In the genomic region with DNA sequence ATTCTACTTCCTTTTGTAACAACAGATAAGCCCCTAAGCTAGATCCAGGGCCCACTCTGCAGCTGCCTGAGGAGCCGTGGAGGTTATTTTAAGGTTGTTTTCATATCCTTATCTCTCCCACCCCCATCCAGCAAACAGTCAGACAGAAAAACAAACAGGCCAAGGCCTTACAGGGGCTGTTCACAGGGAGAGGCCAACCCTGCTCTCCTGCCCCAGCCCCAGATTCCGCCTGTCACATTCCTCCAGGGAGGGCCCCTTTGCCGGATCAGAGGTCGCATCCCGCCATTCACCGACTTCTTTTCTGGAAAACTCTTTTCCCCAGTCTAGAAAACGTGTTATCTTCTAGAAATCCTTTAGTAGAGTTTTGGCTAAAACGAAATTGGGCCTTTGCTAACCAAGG, we compare ENCODE assay signal across 11 mouse cellular contexts. TPM values are rescaled to one million over a fixed set of nuclear protein-coding genes. Genes with fewer than 3 reads are reported as not detected.
A peak's percentile ranks its signal among the peaks of the same experiment; 100 is the strongest.
DNase-seq lines count a peak whose midpoint lies in the region; ATAC-seq and TF ChIP-seq lines count a peak whose summit lies in the region.
"Had no signal": no experiment of that assay in that cellular context is flagged by ENCODE, and none has a peak within 500 bp of the region (broad histone marks: within the 10 kb centered on the region; RNA-seq: fewer than 3 reads in every experiment).

No protein-coding gene starts in this region.

- peaks cover 30% of the 10 kb centered on the region for H3K4me1 ChIP-seq in lung, embryonic 16.5 days (replicated peaks; ENCODE audit: control insufficient read depth, insufficient read depth, low read length)
- H3K4me1 ChIP-seq in embryonic facial prominence, embryonic 14.5 days (ENCODE audit: control insufficient read depth, insufficient read depth, low read length), result peaks cover 21% of the 10 kb centered on the region
- H3K4me1 ChIP-seq in intestine, embryonic 15.5 days (replicated peaks), result peaks cover 43% of the 10 kb centered on the region
- peaks cover 17% of the 10 kb centered on the region for H3K4me1 ChIP-seq in thymus, adult 2 months (replicated peaks; ENCODE audit: control insufficient read depth, insufficient read depth, low read length)

- no peak for TF ChIP-seq POLR2A in thymus, adult 2 months (IDR thresholded peaks at IDR 0.05; ENCODE audit: control insufficient read depth, extremely low read depth, insufficient read depth, low read length, poor library complexity)

- no peaks in the 10 kb centered on the region for H3K27me3 ChIP-seq in lung, embryonic 16.5 days (ENCODE audit: control insufficient read depth, insufficient read depth, low read depth, low read length)
- no peaks in the 10 kb centered on the region for H3K27me3 ChIP-seq in embryonic facial prominence, embryonic 14.5 days (replicated peaks; ENCODE audit: control insufficient read depth, insufficient read depth, low read length)
- H3K27me3 ChIP-seq in intestine, embryonic 15.5 days (replicated peaks), result no peaks in the 10 kb centered on the region
- no peaks in the 10 kb centered on the region for H3K27me3 ChIP-seq in thymus, adult 2 months (ENCODE audit: control insufficient read depth, insufficient read depth, low read length)

- peak overlapping the region; percentile 75 for H3K27ac ChIP-seq in lung, embryonic 16.5 days (ENCODE audit: low read length)
- H3K27ac ChIP-seq in embryonic facial prominence, embryonic 14.5 days (replicated peaks; ENCODE audit: low read depth, low read length), result peak overlapping the region; percentile 19
- peak overlapping the region; percentile 76 for H3K27ac ChIP-seq in intestine, embryonic 15.5 days
- H3K27ac ChIP-seq in thymus, adult 2 months (ENCODE audit: control insufficient read depth, insufficient read depth, low read length), result no peak overlapping the region

- TF ChIP-seq CTCF in thymus, adult 2 months (IDR thresholded peaks at IDR 0.05; ENCODE audit: borderline replicate concordance, control insufficient read depth, extremely low read depth, insufficient read depth, low read length, poor library complexity), result no peak

- no peak overlapping the region for H3K4me3 ChIP-seq in lung, embryonic 16.5 days (ENCODE audit: low read length)
- no peak overlapping the region for H3K4me3 ChIP-seq in embryonic facial prominence, embryonic 14.5 days (ENCODE audit: low read depth, low read length)
- H3K4me3 ChIP-seq in intestine, embryonic 15.5 days (replicated peaks), result no peak overlapping the region
- no peak overlapping the region for H3K4me3 ChIP-seq in thymus, adult 2 months (ENCODE audit: control insufficient read depth, insufficient read depth, low read length)

- H3K9me3 ChIP-seq in lung, embryonic 16.5 days (ENCODE audit: control insufficient read depth, low read length), result no peaks in the 10 kb centered on the region
- no peaks in the 10 kb centered on the region for H3K9me3 ChIP-seq in embryonic facial prominence, embryonic 14.5 days (ENCODE audit: control insufficient read depth, low read length)
- no peaks in the 10 kb centered on the region for H3K9me3 ChIP-seq in intestine, embryonic 15.5 days

- no peaks in the 10 kb centered on the region for H3K36me3 ChIP-seq in lung, embryonic 16.5 days (ENCODE audit: control insufficient read depth, insufficient read depth, low read length)
- no peaks in the 10 kb centered on the region for H3K36me3 ChIP-seq in embryonic facial prominence, embryonic 14.5 days (ENCODE audit: control insufficient read depth, insufficient read depth, low read length)
- H3K36me3 ChIP-seq in intestine, embryonic 15.5 days, result no peaks in the 10 kb centered on the region
- no peaks in the 10 kb centered on the region for H3K36me3 ChIP-seq in thymus, adult 2 months (ENCODE audit: control insufficient read depth, insufficient read depth, low read length)

- WGBS in lung, embryonic 16.5 days, result 18% methylated on average over 8 of the region's 8 CpGs
- WGBS in embryonic facial prominence, embryonic 14.5 days, result 35% methylated on average over 8 of the region's 8 CpGs
- 17% methylated on average over 8 of the region's 8 CpGs for WGBS in intestine, embryonic 15.5 days
- WGBS in thymus, adult 2 months, result 92% methylated on average over 8 of the region's 8 CpGs

- DNase-seq in lung, postnatal 25 days (ENCODE audit: low spot score), result no peak
- DNase-seq in embryonic facial prominence, embryonic 14.5 days (ENCODE audit: low spot score), result no peak
- DNase-seq in frontal cortex, adult 2 months (ENCODE audit: extremely low spot score in 1 of 2, low spot score in 1 of 2), result no peak
- no peak for DNase-seq in cerebellum, postnatal 25 days
- no peak for DNase-seq in thymus, adult 2 months
- DNase-seq: gastrocnemius, postnatal 36 days; layer of hippocampus, postnatal 36 days had no signal

- no peak for ATAC-seq in lung, embryonic 16.5 days (ENCODE audit: low read depth)
- ATAC-seq in embryonic facial prominence, embryonic 14.5 days (ENCODE audit: low read depth), result no peak
- peak; percentile 71 for ATAC-seq in intestine, embryonic 15.5 days
- ATAC-seq in megakaryocyte progenitor cell, adult 5-6 weeks (replicated peaks; ENCODE audit: poor library complexity), result 0 out of 2 replicates have a peak, but pooled peaks have one; percentile 15

- no peak overlapping the region for H3K4me2 ChIP-seq in lung, embryonic 16.5 days (ENCODE audit: low read depth, low read length)
- no peak overlapping the region for H3K4me2 ChIP-seq in embryonic facial prominence, embryonic 14.5 days (ENCODE audit: low read depth, low read length)
- H3K4me2 ChIP-seq in intestine, embryonic 15.5 days (replicated peaks), result 0 out of 2 replicates have a peak overlapping the region, but pooled peaks have one; percentile 7

- H3K9ac ChIP-seq in lung, embryonic 16.5 days (ENCODE audit: low read length), result peak overlapping the region; percentile 43; the same call in 1 of the 2 replicates
- H3K9ac ChIP-seq in embryonic facial prominence, embryonic 14.5 days (ENCODE audit: low read depth, low read length), result 0 out of 2 replicates have a peak overlapping the region, but pooled peaks have one; percentile 3
- no peak overlapping the region for H3K9ac ChIP-seq in intestine, embryonic 15.5 days

RNA-seq across cellular contexts. Expression of a gene that starts 33.0 kb away (rescaled TPM):
- not detected in 2 replicates for polyA plus RNA-seq in lung, embryonic 16.5 days (2015; fragmentation: Nextera tagmentation; extraction: Ambion mirVana)
- not detected in 2 replicates for polyA plus RNA-seq in embryonic facial prominence, embryonic 14.5 days (2014; fragmentation: Nextera tagmentation; extraction: Ambion mirVana)
- not detected in 2 replicates for polyA plus RNA-seq in intestine, embryonic 15.5 days (2015; fragmentation: Nextera tagmentation; extraction: Ambion mirVana)
- not detected in 2 replicates for total RNA-seq in megakaryocyte progenitor cell, adult 5-6 weeks (2015)
- total RNA-seq in megakaryocyte progenitor cell, adult 5-6 weeks (2017), result not detected in 2 replicates
- not detected in 2 replicates for polyA plus RNA-seq in frontal cortex, adult 2 months (2012; rRNA removed)
- not detected in 2 replicates for polyA plus RNA-seq in thymus, adult 2 months (2012; rRNA removed)
- total RNA-seq: gastrocnemius, postnatal 36 days; layer of hippocampus, postnatal 36 days had no signal
- polyA plus RNA-seq: cortical plate, adult 2 months had no signal

Comparison
In these comparisons a context has a peak if more than half of its experiments do, and no peak if none do; other contexts are left out.
1. ATAC-seq: peak in intestine, embryonic 15.5 days (single experiment) and megakaryocyte progenitor cell, adult 5-6 weeks (single experiment); none in lung, embryonic 16.5 days (single experiment) and embryonic facial prominence, embryonic 14.5 days (single experiment).